Mouse (Mus musculus): ENCODE data around the gene Znhit6. TPM values are rescaled to one million over a fixed set of nuclear protein-coding genes. Genes with fewer than 3 reads are reported as not detected.

Gene Znhit6
- polyA plus RNA-seq, 1 experiment from 2014 or later: 34.4 TPM

DNA sequence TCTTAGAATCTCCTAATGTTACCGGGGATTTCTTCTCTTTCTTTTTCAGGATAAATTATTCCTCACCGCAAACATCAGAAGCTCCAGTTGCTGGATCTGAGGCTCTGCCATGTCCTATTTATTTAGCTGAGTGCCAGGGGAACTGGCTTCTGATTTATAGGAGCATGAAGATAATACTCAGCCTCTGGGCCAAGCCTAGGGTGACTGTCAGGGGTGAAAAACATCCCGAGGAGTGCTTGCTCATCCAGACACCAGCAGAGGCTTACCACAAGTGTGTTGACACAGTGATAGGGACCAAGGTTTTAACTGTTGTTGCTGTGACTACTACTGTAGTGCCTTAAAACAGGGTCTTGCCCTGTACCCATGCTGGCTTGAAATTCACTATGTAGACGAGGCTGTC is 64.6 kb downstream of the Znhit6 start:
- 45% methylated on average over 4 of the region's 4 CpGs for WGBS

DNA sequence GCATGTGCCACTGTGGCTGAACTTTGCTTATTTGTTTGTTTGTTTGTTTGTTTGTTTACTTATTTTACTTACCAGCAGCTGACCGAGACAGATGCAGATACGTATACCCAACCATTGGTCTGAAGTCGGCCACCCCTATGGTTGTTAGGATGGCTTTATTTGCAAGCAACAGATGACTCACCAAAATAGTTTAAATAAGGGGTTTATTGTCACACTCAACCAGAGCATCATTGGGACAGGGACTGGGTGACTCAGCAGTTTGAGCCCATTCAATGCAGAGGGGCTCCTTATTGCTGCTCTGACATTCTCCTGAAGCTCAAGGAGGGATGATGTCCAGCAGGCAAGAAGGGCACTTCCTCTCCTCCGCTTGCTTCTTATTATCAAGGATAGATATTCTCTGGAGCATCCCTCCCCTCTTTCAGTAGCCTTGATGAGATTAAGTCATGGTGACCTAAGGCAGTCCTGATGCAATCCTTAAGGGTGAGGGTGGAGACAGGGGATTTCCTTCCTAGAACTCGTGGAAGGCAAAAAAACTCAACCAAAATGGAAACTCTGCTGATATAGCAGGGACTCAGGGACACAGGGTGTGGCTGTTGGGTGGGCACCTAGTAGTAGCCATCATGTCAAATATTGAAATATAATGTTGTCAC is 65.2 kb downstream of the Znhit6 start:
- 83% methylated on average over 5 of the region's 5 CpGs for WGBS
- Histone ChIP-seq H3K27ac (ENCODE audit: low read length) (no peak overlapping the region), H3K4me2 (replicated peaks; ENCODE audit: low read depth, low read length) (no peak overlapping the region), H3K4me1 (ENCODE audit: insufficient read depth, low read length) (peaks cover 15% of the 10 kb centered on the region), H3K9ac (replicated peaks; ENCODE audit: low read length) (no peak overlapping the region), H3K9me3 (ENCODE audit: low read length) (no peaks in the 10 kb centered on the region), H3K27me3 (ENCODE audit: insufficient read depth, low read length) (no peaks in the 10 kb centered on the region), H3K36me3 (ENCODE audit: insufficient read depth, low read length) (no peaks in the 10 kb centered on the region), H3K4me3 (ENCODE audit: low read length) (no peak overlapping the region)
- ATAC-seq (ENCODE audit: low FRiP score, low TSS enrichment): no peak

More for the DNA sequence above, 64.6 kb downstream of the Znhit6 start:
- no peak for ATAC-seq (ENCODE audit: low FRiP score, low TSS enrichment)
- H3K27ac ChIP-seq (ENCODE audit: low read length): no peak overlapping the region
- H3K4me2 ChIP-seq (replicated peaks; ENCODE audit: low read depth, low read length): no peak overlapping the region
- no peaks in the 10 kb centered on the region for H3K27me3 ChIP-seq (ENCODE audit: insufficient read depth, low read length)
- no peak overlapping the region for H3K4me3 ChIP-seq (ENCODE audit: low read length)
- no peak overlapping the region for H3K9ac ChIP-seq (replicated peaks; ENCODE audit: low read length)
- no peaks in the 10 kb centered on the region for H3K36me3 ChIP-seq (ENCODE audit: insufficient read depth, low read length)
- peaks cover 15% of the 10 kb centered on the region for H3K4me1 ChIP-seq (ENCODE audit: insufficient read depth, low read length)
- H3K9me3 ChIP-seq (ENCODE audit: low read length): no peaks in the 10 kb centered on the region

DNA sequence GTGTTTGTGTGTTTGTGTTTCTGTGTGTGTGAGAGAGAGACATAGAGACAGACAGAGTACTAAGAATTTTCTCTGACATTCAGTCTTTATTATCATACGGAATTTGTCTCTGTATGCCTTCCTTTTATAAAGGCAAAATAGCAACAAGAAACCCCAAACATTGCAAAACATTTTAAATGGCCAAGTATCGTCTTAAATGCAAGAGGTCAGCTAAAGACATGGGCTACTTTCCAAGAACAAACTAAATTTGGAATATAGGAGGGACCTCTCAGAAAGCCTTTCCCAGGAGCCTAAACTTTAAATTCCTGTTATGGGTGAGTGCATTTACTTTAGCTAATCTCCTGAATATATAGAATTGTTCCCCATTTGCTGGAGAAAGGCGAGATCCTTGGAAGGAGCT is 65.9 kb downstream of the Znhit6 start:
- Histone ChIP-seq H3K4me1 (ENCODE audit: insufficient read depth, low read length) (peaks cover 15% of the 10 kb centered on the region), H3K9ac (replicated peaks; ENCODE audit: low read length) (no peak overlapping the region), H3K36me3 (ENCODE audit: insufficient read depth, low read length) (0 out of 2 replicates have a peak, but pooled peaks cover under 1% of the 10 kb centered on the region), H3K4me3 (ENCODE audit: low read length) (no peak overlapping the region), H3K9me3 (ENCODE audit: low read length) (no peaks in the 10 kb centered on the region), H3K27me3 (ENCODE audit: insufficient read depth, low read length) (no peaks in the 10 kb centered on the region), H3K4me2 (replicated peaks; ENCODE audit: low read depth, low read length) (no peak overlapping the region), H3K27ac (ENCODE audit: low read length) (0 out of 2 replicates have a peak overlapping the region, but pooled peaks have one; percentile 20)
- ATAC-seq (ENCODE audit: low FRiP score, low TSS enrichment): no peak
- 51% methylated on average over 3 of the region's 3 CpGs for WGBS

DNA sequence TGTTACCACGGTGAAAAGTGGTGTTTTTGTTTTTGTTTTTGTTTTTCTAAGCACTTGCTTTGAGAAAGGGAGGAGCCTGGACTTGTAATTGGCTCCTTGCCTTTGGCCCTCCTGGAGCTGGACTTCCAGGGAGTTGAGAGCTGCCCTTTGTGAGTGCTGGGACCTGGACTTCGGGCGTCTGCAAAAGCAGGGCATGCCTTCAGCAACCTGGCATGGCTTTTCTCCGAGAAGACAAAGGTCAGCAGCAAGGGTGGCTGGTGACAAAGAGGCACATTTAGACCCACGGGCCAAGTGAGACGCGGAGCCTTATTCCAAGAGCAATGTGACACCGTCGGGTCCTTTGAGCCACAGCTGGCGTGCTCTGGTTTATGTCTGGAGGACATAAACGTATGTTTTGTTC is 66.9 kb downstream of the Znhit6 start:
- no peak overlapping the region for H3K4me3 ChIP-seq (ENCODE audit: low read length)
- peaks cover 21% of the 10 kb centered on the region for H3K4me1 ChIP-seq (ENCODE audit: insufficient read depth, low read length)
- H3K27ac ChIP-seq (ENCODE audit: low read length): no peak overlapping the region
- 31% methylated on average over 11 of the region's 11 CpGs for WGBS
- no peaks in the 10 kb centered on the region for H3K27me3 ChIP-seq (ENCODE audit: insufficient read depth, low read length)
- H3K36me3 ChIP-seq (ENCODE audit: insufficient read depth, low read length): peaks cover 10% of the 10 kb centered on the region; the same call in 1 of the 2 replicates
- no peaks in the 10 kb centered on the region for H3K9me3 ChIP-seq (ENCODE audit: low read length)
- H3K9ac ChIP-seq (replicated peaks; ENCODE audit: low read length): no peak overlapping the region
- no peak overlapping the region for H3K4me2 ChIP-seq (replicated peaks; ENCODE audit: low read depth, low read length)
- ATAC-seq (ENCODE audit: low FRiP score, low TSS enrichment): no peak

DNA sequence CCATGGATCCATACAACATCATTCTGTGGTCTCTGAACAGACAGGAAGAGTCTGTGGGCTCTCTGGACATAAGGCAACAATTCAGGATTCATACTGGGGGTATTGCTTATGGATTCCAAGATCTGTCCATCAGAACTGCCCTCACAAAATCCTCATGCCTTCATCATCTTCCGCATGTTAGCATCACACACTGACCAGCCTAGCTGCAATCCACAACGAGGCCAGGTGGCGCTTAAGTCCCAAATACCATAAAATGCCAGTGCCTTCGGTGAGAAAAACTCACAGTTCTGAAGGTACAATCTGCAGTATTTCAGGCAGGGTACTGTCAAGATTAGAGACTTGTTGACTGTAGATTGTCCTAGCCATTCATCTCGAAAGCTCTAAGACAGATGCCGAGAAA is 69.5 kb downstream of the Znhit6 start:
- Histone ChIP-seq H3K27me3 (ENCODE audit: insufficient read depth, low read length) (no peaks in the 10 kb centered on the region), H3K36me3 (ENCODE audit: insufficient read depth, low read length) (peaks cover 10% of the 10 kb centered on the region; the same call in 1 of the 2 replicates), H3K27ac (ENCODE audit: low read length) (no peak overlapping the region), H3K9me3 (ENCODE audit: low read length) (no peaks in the 10 kb centered on the region), H3K4me3 (ENCODE audit: low read length) (no peak overlapping the region), H3K4me1 (ENCODE audit: insufficient read depth, low read length) (peaks cover 34% of the 10 kb centered on the region), H3K4me2 (replicated peaks; ENCODE audit: low read depth, low read length) (no peak overlapping the region), H3K9ac (replicated peaks; ENCODE audit: low read length) (no peak overlapping the region)
- WGBS: 74% methylated on average over 6 of the region's 6 CpGs
- no peak for ATAC-seq (ENCODE audit: low FRiP score, low TSS enrichment)

GRCm38 (mm10) chr3:145646009-145646408 is 70.0 kb downstream of the Znhit6 start:
- no peak overlapping the region for H3K9ac ChIP-seq (replicated peaks; ENCODE audit: low read length)
- H3K4me1 ChIP-seq (ENCODE audit: insufficient read depth, low read length): peaks cover 40% of the 10 kb centered on the region
- no peaks in the 10 kb centered on the region for H3K9me3 ChIP-seq (ENCODE audit: low read length)
- 54% methylated on average over 3 of the region's 3 CpGs for WGBS
- no peak overlapping the region for H3K4me3 ChIP-seq (ENCODE audit: low read length)
- no peak overlapping the region for H3K27ac ChIP-seq (ENCODE audit: low read length)
- no peak for ATAC-seq (ENCODE audit: low FRiP score, low TSS enrichment)
- no peaks in the 10 kb centered on the region for H3K27me3 ChIP-seq (ENCODE audit: insufficient read depth, low read length)
- H3K36me3 ChIP-seq (ENCODE audit: insufficient read depth, low read length): peaks cover 10% of the 10 kb centered on the region; the same call in 1 of the 2 replicates
- H3K4me2 ChIP-seq (replicated peaks; ENCODE audit: low read depth, low read length): no peak overlapping the region

DNA sequence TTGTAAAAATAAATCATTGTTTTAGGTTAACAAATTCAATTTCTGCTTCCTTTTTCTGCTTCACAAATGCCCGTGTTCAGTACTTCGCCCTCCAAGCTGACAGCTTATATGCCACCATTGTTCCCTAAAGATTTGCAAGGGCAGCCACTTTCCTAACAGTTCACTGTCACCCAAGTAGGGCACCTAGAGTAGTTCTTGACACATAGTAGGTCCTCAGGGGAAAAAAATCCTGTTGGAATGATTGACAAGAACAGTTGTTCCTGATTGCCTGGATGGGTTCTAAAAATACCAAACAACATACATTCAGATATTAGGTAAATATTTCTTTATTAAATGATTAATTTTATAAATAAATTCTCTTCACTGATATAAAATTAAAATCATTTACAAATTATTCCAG is 70.7 kb downstream of the Znhit6 start:
- H3K4me1 ChIP-seq (ENCODE audit: insufficient read depth, low read length): peaks cover 46% of the 10 kb centered on the region
- ATAC-seq (ENCODE audit: low FRiP score, low TSS enrichment): no peak
- no peaks in the 10 kb centered on the region for H3K27me3 ChIP-seq (ENCODE audit: insufficient read depth, low read length)
- H3K4me3 ChIP-seq (ENCODE audit: low read length): no peak overlapping the region
- WGBS: 80% methylated on average over 2 of the region's 2 CpGs
- H3K9me3 ChIP-seq (ENCODE audit: low read length): no peaks in the 10 kb centered on the region
- no peak overlapping the region for H3K27ac ChIP-seq (ENCODE audit: low read length)
- peaks cover 10% of the 10 kb centered on the region; the same call in 1 of the 2 replicates for H3K36me3 ChIP-seq (ENCODE audit: insufficient read depth, low read length)
- no peak overlapping the region for H3K9ac ChIP-seq (replicated peaks; ENCODE audit: low read length)
- no peak overlapping the region for H3K4me2 ChIP-seq (replicated peaks; ENCODE audit: low read depth, low read length)

- Histone ChIP-seq H3K27me3 (ENCODE audit: insufficient read depth, low read length) (no peaks in the 10 kb centered on the region), H3K9ac (replicated peaks; ENCODE audit: low read length) (no peak overlapping the region), H3K27ac (ENCODE audit: low read length) (no peak overlapping the region), H3K4me3 (ENCODE audit: low read length) (peak overlapping the region; percentile 14; the same call in 1 of the 2 replicates), H3K4me2 (replicated peaks; ENCODE audit: low read depth, low read length) (peak overlapping the region; percentile 90), H3K4me1 (ENCODE audit: insufficient read depth, low read length) (peaks cover 46% of the 10 kb centered on the region), H3K36me3 (ENCODE audit: insufficient read depth, low read length) (peaks cover 10% of the 10 kb centered on the region; the same call in 1 of the 2 replicates), H3K9me3 (ENCODE audit: low read length) (no peaks in the 10 kb centered on the region)
- 95% methylated on average over 18 of the region's 18 CpGs for WGBS
- ATAC-seq (ENCODE audit: low FRiP score, low TSS enrichment): no peak
Observed at GRCm38 (mm10) chr3:145647416-145647815, 71.4 kb downstream of the Znhit6 start.

- H3K9me3 ChIP-seq (ENCODE audit: low read length): no peaks in the 10 kb centered on the region
- H3K27me3 ChIP-seq (ENCODE audit: insufficient read depth, low read length): no peaks in the 10 kb centered on the region
- H3K4me2 ChIP-seq (replicated peaks; ENCODE audit: low read depth, low read length): peak overlapping the region; percentile 90
- peaks cover 45% of the 10 kb centered on the region for H3K4me1 ChIP-seq (ENCODE audit: insufficient read depth, low read length)
- 23% methylated on average over 26 of the region's 26 CpGs for WGBS
- H3K4me3 ChIP-seq (ENCODE audit: low read length): peak overlapping the region; percentile 81
- no peak for ATAC-seq (ENCODE audit: low FRiP score, low TSS enrichment)
- H3K9ac ChIP-seq (replicated peaks; ENCODE audit: low read length): peak overlapping the region; percentile 90
- peaks cover 10% of the 10 kb centered on the region; the same call in 1 of the 2 replicates for H3K36me3 ChIP-seq (ENCODE audit: insufficient read depth, low read length)
- peak overlapping the region; percentile 89; the same call in 1 of the 2 replicates for H3K27ac ChIP-seq (ENCODE audit: low read length)
Observed at GRCm38 (mm10) chr3:145648097-145648931, 72.3 kb downstream of the Znhit6 start.
